Mouse (Mus musculus): ENCODE measurements around the gene Lrrc8e. TPM values are rescaled to one million over a fixed set of nuclear protein-coding genes. Genes with fewer than 3 reads are reported as not detected.
"Not testable (repeated sequence)": the region's sequence is repeated elsewhere in the genome, so short reads cannot be mapped to it uniquely, and the experiment has no call there.

Gene Lrrc8e
- polyA plus RNA-seq, 1 experiment = 0.16 TPM

GRCm38 (mm10) chr8:4252116-4252760 is 25.6 kb downstream of the Lrrc8e start:
- Histone ChIP-seq H3K4me3 (ENCODE audit: control insufficient read depth, low read depth, low read length) (peak overlapping the region; percentile 91), H3K27ac (ENCODE audit: control insufficient read depth, insufficient read depth, low read depth, low read length) (no peak overlapping the region), H3K27me3 (ENCODE audit: control insufficient read depth, insufficient read depth, low read length) (no peaks in the 10 kb centered on the region), H3K4me1 (ENCODE audit: control insufficient read depth, insufficient read depth, low read length) (peaks cover 19% of the 10 kb centered on the region), H3K36me3 (ENCODE audit: control insufficient read depth, insufficient read depth, low read length) (no peaks in the 10 kb centered on the region)
- TF ChIP-seq POLR2A (IDR thresholded peaks at IDR 0.05; ENCODE audit: control insufficient read depth, low read depth, low read length) (no peak), CTCF (IDR thresholded peaks at IDR 0.05; ENCODE audit: control insufficient read depth, insufficient read depth, insufficient replicate concordance, low read depth, low read length) (no peak)

- peak within 1 kb of the TSS; percentile 84 for H3K27ac ChIP-seq (ENCODE audit: control insufficient read depth, insufficient read depth, low read depth, low read length)
- peak within 1 kb of the TSS; percentile 91 for H3K4me3 ChIP-seq (ENCODE audit: control insufficient read depth, low read depth, low read length)
- TF ChIP-seq CTCF (IDR thresholded peaks at IDR 0.05; ENCODE audit: control insufficient read depth, insufficient read depth, insufficient replicate concordance, low read depth, low read length) (no peak), POLR2A (IDR thresholded peaks at IDR 0.05; ENCODE audit: control insufficient read depth, low read depth, low read length) (peak; percentile 74)
- H3K27me3 ChIP-seq (ENCODE audit: control insufficient read depth, insufficient read depth, low read length) = no peaks in the 10 kb centered on the region
- H3K4me1 ChIP-seq (ENCODE audit: control insufficient read depth, insufficient read depth, low read length) = peaks cover 20% of the 10 kb centered on the region
- H3K36me3 ChIP-seq (ENCODE audit: control insufficient read depth, insufficient read depth, low read length) = no peaks in the 10 kb centered on the region
These were observed 26.6 kb downstream of the Lrrc8e start, which contains the start of gene Snapc2 for GRCm38 (mm10) chr8:4252934-4253841. TSS of gene Snapc2 (plus strand) at chr8:4253080.

DNA sequence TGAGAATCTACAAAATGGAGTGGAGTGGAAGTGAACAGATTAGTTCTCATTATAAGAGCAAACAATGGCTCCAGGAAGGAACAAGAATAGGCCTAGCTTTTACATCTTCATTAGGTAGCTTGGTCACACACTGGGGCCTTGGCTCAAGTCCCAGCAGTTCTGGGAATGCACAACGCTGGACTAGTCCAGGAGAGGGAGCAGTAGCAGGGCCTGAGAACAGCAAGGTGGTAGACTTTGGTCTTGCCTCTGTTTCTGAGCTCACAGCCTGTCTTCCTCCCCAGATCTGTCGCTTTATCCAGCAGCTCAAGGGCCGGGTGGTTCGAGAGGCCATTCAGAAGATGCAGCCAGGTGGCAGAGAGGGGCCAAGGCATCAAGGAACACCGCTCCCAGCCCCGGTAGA is 27.4 kb downstream of the Lrrc8e start:
- Histone ChIP-seq H3K27ac (ENCODE audit: control insufficient read depth, insufficient read depth, low read depth, low read length) (no peak overlapping the region), H3K27me3 (ENCODE audit: control insufficient read depth, insufficient read depth, low read length) (no peaks in the 10 kb centered on the region), H3K4me3 (ENCODE audit: control insufficient read depth, low read depth, low read length) (no peak overlapping the region), H3K4me1 (ENCODE audit: control insufficient read depth, insufficient read depth, low read length) (peaks cover 25% of the 10 kb centered on the region), H3K36me3 (ENCODE audit: control insufficient read depth, insufficient read depth, low read length) (no peaks in the 10 kb centered on the region)
- peak; percentile 34; the same call in 1 of the 2 replicates for TF ChIP-seq CTCF (IDR thresholded peaks at IDR 0.05; ENCODE audit: control insufficient read depth, insufficient read depth, insufficient replicate concordance, low read depth, low read length)
- TF ChIP-seq POLR2A (IDR thresholded peaks at IDR 0.05; ENCODE audit: control insufficient read depth, low read depth, low read length) = no peak

DNA sequence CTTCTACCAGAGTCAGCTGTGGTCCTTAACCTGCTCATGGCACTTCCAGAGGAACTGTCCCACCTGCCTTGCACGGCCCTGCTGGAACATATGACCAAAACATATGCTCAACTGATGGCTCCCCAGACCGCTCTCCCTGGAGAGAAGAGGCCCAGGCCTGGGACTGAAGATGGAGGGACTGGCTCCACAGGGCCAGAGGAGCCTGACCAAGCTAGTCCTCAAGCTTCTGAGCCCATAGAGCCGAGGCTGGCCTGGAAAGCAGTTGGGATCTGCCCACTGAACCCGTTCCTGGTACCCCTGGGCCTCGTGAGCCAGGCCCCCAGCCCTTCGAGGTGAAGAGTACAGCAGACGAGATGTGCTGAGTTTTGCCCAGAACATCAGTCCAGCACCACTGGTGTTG is 28.8 kb downstream of the Lrrc8e start:
- H3K4me3 ChIP-seq (ENCODE audit: control insufficient read depth, low read depth, low read length); H3K27me3 ChIP-seq (ENCODE audit: control insufficient read depth, insufficient read depth, low read length); H3K27ac ChIP-seq (ENCODE audit: control insufficient read depth, insufficient read depth, low read depth, low read length); H3K36me3 ChIP-seq (ENCODE audit: control insufficient read depth, insufficient read depth, low read length): not testable (repeated sequence)
- H3K4me1 ChIP-seq (ENCODE audit: control insufficient read depth, insufficient read depth, low read length) = peaks cover 18% of the 10 kb centered on the region

- Histone ChIP-seq H3K4me3 (ENCODE audit: control insufficient read depth, low read depth, low read length) (no peak overlapping the region), H3K27ac (ENCODE audit: control insufficient read depth, insufficient read depth, low read depth, low read length) (no peak overlapping the region), H3K36me3 (ENCODE audit: control insufficient read depth, insufficient read depth, low read length) (no peaks in the 10 kb centered on the region), H3K4me1 (ENCODE audit: control insufficient read depth, insufficient read depth, low read length) (peaks cover 16% of the 10 kb centered on the region), H3K27me3 (ENCODE audit: control insufficient read depth, insufficient read depth, low read length) (no peaks in the 10 kb centered on the region)
- no peak for TF ChIP-seq CTCF (IDR thresholded peaks at IDR 0.05; ENCODE audit: control insufficient read depth, insufficient read depth, insufficient replicate concordance, low read depth, low read length)
- TF ChIP-seq POLR2A (IDR thresholded peaks at IDR 0.05; ENCODE audit: control insufficient read depth, low read depth, low read length) = no peak
These were observed 30.3 kb downstream of the Lrrc8e start for GRCm38 (mm10) chr8:4256911-4257310.

GRCm38 (mm10) chr8:4257350-4257749 is 30.7 kb downstream of the Lrrc8e start:
- no peak overlapping the region for H3K27ac ChIP-seq (ENCODE audit: control insufficient read depth, insufficient read depth, low read depth, low read length)
- H3K4me3 ChIP-seq (ENCODE audit: control insufficient read depth, low read depth, low read length) = no peak overlapping the region
- peaks cover 16% of the 10 kb centered on the region for H3K4me1 ChIP-seq (ENCODE audit: control insufficient read depth, insufficient read depth, low read length)
- TF ChIP-seq CTCF (IDR thresholded peaks at IDR 0.05; ENCODE audit: control insufficient read depth, insufficient read depth, insufficient replicate concordance, low read depth, low read length) (no peak), POLR2A (IDR thresholded peaks at IDR 0.05; ENCODE audit: control insufficient read depth, low read depth, low read length) (no peak)
- H3K36me3 ChIP-seq (ENCODE audit: control insufficient read depth, insufficient read depth, low read length) = no peaks in the 10 kb centered on the region
- no peaks in the 10 kb centered on the region for H3K27me3 ChIP-seq (ENCODE audit: control insufficient read depth, insufficient read depth, low read length)

GRCm38 (mm10) chr8:4258233-4258632 is 31.6 kb downstream of the Lrrc8e start:
- no peaks in the 10 kb centered on the region for H3K36me3 ChIP-seq (ENCODE audit: control insufficient read depth, insufficient read depth, low read length)
- peaks cover 16% of the 10 kb centered on the region for H3K4me1 ChIP-seq (ENCODE audit: control insufficient read depth, insufficient read depth, low read length)
- H3K27ac ChIP-seq (ENCODE audit: control insufficient read depth, insufficient read depth, low read depth, low read length) = peak overlapping the region; percentile 70; the same call in 1 of the 2 replicates
- H3K27me3 ChIP-seq (ENCODE audit: control insufficient read depth, insufficient read depth, low read length) = no peaks in the 10 kb centered on the region
- peak overlapping the region; percentile 91 for H3K4me3 ChIP-seq (ENCODE audit: control insufficient read depth, low read depth, low read length)
- TF ChIP-seq POLR2A (IDR thresholded peaks at IDR 0.05; ENCODE audit: control insufficient read depth, low read depth, low read length) = no peak
- peak; percentile 75; the same call in 1 of the 2 replicates for TF ChIP-seq CTCF (IDR thresholded peaks at IDR 0.05; ENCODE audit: control insufficient read depth, insufficient read depth, insufficient replicate concordance, low read depth, low read length)

Measured in testis, adult 2 months (tissue).